Mouse (Mus musculus) kidney, embryonic 16.5 days (tissue): ENCODE results near the gene Gm49416. TPM values are rescaled to one million over a fixed set of nuclear protein-coding genes. Genes with fewer than 3 reads are reported as not detected.
A peak's percentile ranks its signal among the peaks of the same experiment; 100 is the strongest.

Source experiments
- ATAC-seq: fragments of 200-750 bp; cut with Nextera tagmentation; 2 replicates; pipeline ENCODE4 v1.8.0; 2017; ENCODE audit warnings: moderate TSS enrichment; ENCODE audit not compliant: low FRiP score, low TSS enrichment
- H3K27ac ChIP-seq: fragments of 300-500 bp; sonication (generic); 2 replicates; pipeline ENCODE4 v1.5.1; 2014; ENCODE audit warnings: low read length
- H3K27me3 ChIP-seq: fragments of 300-500 bp; sonication (generic); 2 replicates; pipeline ENCODE4 v1.6.1; 2014; ENCODE audit warnings: low read length, control low read depth, mixed read lengths; ENCODE audit not compliant: insufficient read depth
- H3K36me3 ChIP-seq: fragments of 300-500 bp; sonication (generic); 2 replicates; pipeline ENCODE4 v1.6.1; 2014; ENCODE audit warnings: low read length, control low read depth, mixed read lengths; ENCODE audit not compliant: insufficient read depth
- H3K4me1 ChIP-seq: fragments of 300-500 bp; sonication (generic); 2 replicates; pipeline ENCODE4 v1.6.1; 2014; ENCODE audit warnings: low read length, control low read depth, mixed read lengths; ENCODE audit not compliant: insufficient read depth
- H3K4me2 ChIP-seq: fragments of 300-500 bp; sonication (generic); replicated peaks from 2 replicates; pipeline ENCODE4 v1.6.1; 2014; ENCODE audit warnings: low read depth, low read length
- H3K4me3 ChIP-seq: fragments of 300-500 bp; sonication (generic); 2 replicates; pipeline ENCODE4 v1.5.1; 2014; ENCODE audit warnings: mild to moderate bottlenecking, low read length
- H3K9ac ChIP-seq: fragments of 300-500 bp; sonication (generic); replicated peaks from 2 replicates; pipeline ENCODE4 v1.6.1; 2014; ENCODE audit warnings: low read length
- H3K9me3 ChIP-seq: fragments of 300-500 bp; sonication (generic); 2 replicates; pipeline ENCODE4 v1.6.1; 2016; ENCODE audit warnings: low read length, control low read depth
- WGBS: fragments of 180-500 bp; shearing (Covaris S2); extraction: QIAGEN DNeasy Blood & Tissue Kit; methylation state at CpG from one replicate; pipeline ENCODE4 v1.1.7; 2014; 5-methylcytosine and 5-hydroxymethylcytosine counted together
- polyA plus RNA-seq: library from polyadenylated mRNA; unstranded; fragments of >200 nt; fragmentation: Nextera tagmentation; extraction: Ambion mirVana; gene quantifications from 2 replicates; pipeline ENCODE4 v1.2.1, GENCODE M21; 2015

Gm49416 gene
- polyA plus RNA-seq, 1 experiment from 2014 or later = 1.2 TPM

GRCm38 (mm10) chr19:8930117-8930516, 41.4 kb downstream of the Gm49416 start:
- Histone ChIP-seq H3K36me3 (peaks cover 34% of the 10 kb centered on the region; the same call in 1 of the 2 replicates), H3K27ac (peak overlapping the region; percentile 91), H3K9ac (peak overlapping the region; percentile 91), H3K27me3 (no peaks in the 10 kb centered on the region), H3K9me3 (no peaks in the 10 kb centered on the region), H3K4me1 (peaks cover 18% of the 10 kb centered on the region), H3K4me2 (peak overlapping the region; percentile 76), H3K4me3 (peak overlapping the region; percentile 90)
- WGBS = 5% methylated on average over 11 of the region's 11 CpGs
- ATAC-seq = no peak

- H3K9me3 ChIP-seq = no peaks in the 10 kb centered on the region
- peak overlapping the region; percentile 90 for H3K4me3 ChIP-seq
- H3K36me3 ChIP-seq = peaks cover 32% of the 10 kb centered on the region
- H3K4me1 ChIP-seq = peaks cover 18% of the 10 kb centered on the region
- no peak for ATAC-seq
- peak overlapping the region; percentile 91 for H3K9ac ChIP-seq
- H3K27ac ChIP-seq = no peak overlapping the region
- H3K4me2 ChIP-seq = peak overlapping the region; percentile 76
- 74% methylated on average over 7 of the region's 7 CpGs for WGBS
- H3K27me3 ChIP-seq = no peaks in the 10 kb centered on the region
Observed at GRCm38 (mm10) chr19:8930771-8931170, 42.0 kb downstream of the Gm49416 start.

GRCm38 (mm10) chr19:8936736-8937135, 48.0 kb downstream of the Gm49416 start:
- no peak for ATAC-seq
- 86% methylated on average over 2 of the region's 2 CpGs for WGBS
- H3K36me3 ChIP-seq = peaks cover 43% of the 10 kb centered on the region

GRCm38 (mm10) chr19:8940526-8941133, 51.9 kb downstream of the Gm49416 start:
- H3K27ac ChIP-seq = no peak overlapping the region
- no peak overlapping the region for H3K9ac ChIP-seq
- no peaks in the 10 kb centered on the region for H3K9me3 ChIP-seq
- no peaks in the 10 kb centered on the region for H3K27me3 ChIP-seq
- H3K4me1 ChIP-seq = peaks cover 34% of the 10 kb centered on the region
- peak overlapping the region; percentile 69 for H3K4me2 ChIP-seq
- peaks cover 36% of the 10 kb centered on the region for H3K36me3 ChIP-seq
- ATAC-seq = no peak
- peak overlapping the region; percentile 98 for H3K4me3 ChIP-seq
- 75% methylated on average over 15 of the region's 15 CpGs for WGBS

More at GRCm38 (mm10) chr19:8936736-8937135, 48.0 kb downstream of the Gm49416 start:
- H3K9me3 ChIP-seq = no peaks in the 10 kb centered on the region
- no peak overlapping the region for H3K27ac ChIP-seq
- H3K4me3 ChIP-seq = no peak overlapping the region
- no peak overlapping the region for H3K9ac ChIP-seq
- H3K4me1 ChIP-seq = peaks cover 10% of the 10 kb centered on the region
- no peak overlapping the region for H3K4me2 ChIP-seq
- no peaks in the 10 kb centered on the region for H3K27me3 ChIP-seq

- Histone ChIP-seq H3K4me3 (peak overlapping the region; percentile 98), H3K27me3 (no peaks in the 10 kb centered on the region), H3K4me2 (peak overlapping the region; percentile 69), H3K27ac (peak overlapping the region; percentile 81), H3K9ac (peak overlapping the region; percentile 99), H3K4me1 (peaks cover 34% of the 10 kb centered on the region), H3K9me3 (no peaks in the 10 kb centered on the region), H3K36me3 (peaks cover 39% of the 10 kb centered on the region)
- peak; percentile 28; the same call in 1 of the 2 replicates for ATAC-seq
- WGBS = 25% methylated on average over 10 of the region's 10 CpGs
Observed at GRCm38 (mm10) chr19:8941136-8941514, 52.4 kb downstream of the Gm49416 start.

GRCm38 (mm10) chr19:8941515-8942217, 52.9 kb downstream of the Gm49416 start, which contains the start of gene Mta2:
Gene Mta2, plus strand, starts transcription at chr19:8941875.
- peaks cover 39% of the 10 kb centered on the region for H3K36me3 ChIP-seq

GRCm38 (mm10) chr19:8942276-8942964, 53.7 kb downstream of the Gm49416 start:
- H3K9ac ChIP-seq = peak overlapping the region; percentile 99
- H3K27ac ChIP-seq = peak overlapping the region; percentile 100
- 0% methylated on average over 45 of the region's 46 CpGs for WGBS
- peaks cover 41% of the 10 kb centered on the region for H3K36me3 ChIP-seq
- peak overlapping the region; percentile 98 for H3K4me3 ChIP-seq
- no peaks in the 10 kb centered on the region for H3K27me3 ChIP-seq
- peaks cover 34% of the 10 kb centered on the region for H3K4me1 ChIP-seq
- no peaks in the 10 kb centered on the region for H3K9me3 ChIP-seq
- peak; percentile 50 for ATAC-seq
- peak overlapping the region; percentile 69 for H3K4me2 ChIP-seq

More at GRCm38 (mm10) chr19:8941515-8942217, 52.9 kb downstream of the Gm49416 start, which contains the start of gene Mta2:
- H3K27ac ChIP-seq = peak within 1 kb of the TSS; percentile 100
- peak; percentile 97 for ATAC-seq
- H3K4me1 ChIP-seq = peaks cover 34% of the 10 kb centered on the region
- under 1% methylated on average over 64 of the region's 64 CpGs for WGBS
- peak within 1 kb of the TSS; percentile 98 for H3K4me3 ChIP-seq
- H3K9me3 ChIP-seq = no peaks in the 10 kb centered on the region
- peak within 1 kb of the TSS; percentile 69 for H3K4me2 ChIP-seq
- H3K27me3 ChIP-seq = no peaks in the 10 kb centered on the region
- H3K9ac ChIP-seq = peak within 1 kb of the TSS; percentile 99

GRCm38 (mm10) chr19:8943047-8943446, 54.3 kb downstream of the Gm49416 start:
- H3K27me3 ChIP-seq = no peaks in the 10 kb centered on the region
- H3K9me3 ChIP-seq = no peaks in the 10 kb centered on the region
- H3K4me3 ChIP-seq = peak overlapping the region; percentile 98
- peak overlapping the region; percentile 99 for H3K9ac ChIP-seq
- ATAC-seq = no peak
- H3K36me3 ChIP-seq = peaks cover 43% of the 10 kb centered on the region
- H3K27ac ChIP-seq = peak overlapping the region; percentile 100
- WGBS = 66% methylated on average over 2 of the region's 2 CpGs
- peaks cover 34% of the 10 kb centered on the region for H3K4me1 ChIP-seq
- peak overlapping the region; percentile 69 for H3K4me2 ChIP-seq

GRCm38 (mm10) chr19:8944062-8944461, 55.3 kb downstream of the Gm49416 start:
- 50% methylated on average over 5 of the region's 5 CpGs for WGBS
- H3K27ac ChIP-seq = peak overlapping the region; percentile 34; the same call in 1 of the 2 replicates
- H3K4me1 ChIP-seq = peaks cover 34% of the 10 kb centered on the region
- peaks cover 45% of the 10 kb centered on the region for H3K36me3 ChIP-seq
- H3K9me3 ChIP-seq = no peaks in the 10 kb centered on the region
- peak overlapping the region; percentile 8; the same call in 1 of the 2 replicates for H3K9ac ChIP-seq
- H3K27me3 ChIP-seq = no peaks in the 10 kb centered on the region
- peak overlapping the region; percentile 98; the same call in 1 of the 2 replicates for H3K4me3 ChIP-seq
- peak overlapping the region; percentile 69 for H3K4me2 ChIP-seq
- ATAC-seq = no peak
